Mouse (Mus musculus): ENCODE data around the gene Il15.

- TF ChIP-seq CTCF (IDR thresholded peaks at IDR 0.05; ENCODE audit: borderline replicate concordance, control insufficient read depth, extremely low read depth, insufficient read depth, low read length, poor library complexity) (no peak), POLR2A (IDR thresholded peaks at IDR 0.05; ENCODE audit: control insufficient read depth, extremely low read depth, insufficient read depth, low read length, poor library complexity) (no peak)
These were observed 20.7 kb downstream of the Il15 start for GRCm38 (mm10) chr8:82382316-82382715.
